Mouse (Mus musculus): ENCODE results near the gene Ankrd36. TPM values are rescaled to one million over a fixed set of nuclear protein-coding genes. Genes with fewer than 3 reads are reported as not detected.

Ankrd36 gene
- total RNA-seq, 4 experiments from 2014 or later = not detected

DNA sequence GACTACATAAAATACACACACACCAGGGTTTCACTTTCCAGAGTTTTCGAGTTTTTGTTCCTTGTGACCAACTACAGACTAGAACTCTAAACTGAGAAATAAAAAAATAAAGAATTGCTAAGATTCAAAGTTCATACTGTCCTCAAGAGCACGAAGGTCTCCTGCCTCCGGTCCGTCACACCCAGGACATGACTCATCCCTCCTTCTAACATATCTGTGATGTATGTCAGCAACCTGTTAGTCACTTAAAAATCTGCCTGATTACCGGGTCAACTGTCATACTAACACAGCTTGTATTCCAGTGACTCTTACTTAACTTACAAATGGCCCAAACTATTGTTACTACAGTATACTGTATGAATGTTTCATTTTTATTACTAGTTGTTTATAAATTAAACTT lies 167.7 kb downstream of the Ankrd36 start:
- no peak for DNase-seq (ENCODE audit: low spot score)

Other genes starting within 250 kb of the Ankrd36 start
- 1 to 10 TPM; 6.2 to 8.4 (median 7.7) TPM for gene Znrf3, start 124.8 kb upstream of the Ankrd36 start, total RNA-seq (2022)
- 10 to 100 TPM; 53.5 to 76.4 (median 71.0) TPM for gene Xbp1, start 49.0 kb upstream of the Ankrd36 start, total RNA-seq (2022)
- gene Ccdc117, start 27.5 kb upstream of the Ankrd36 start, total RNA-seq (2022) = 10 to 100 TPM; 19.8 to 27.1 (median 22.6) TPM
- 100 to 1,000 TPM; 148 to 162 (median 150) TPM for gene Mrps24, start 146.0 kb downstream of the Ankrd36 start, total RNA-seq (2022)
- gene Urgcp, start 192.7 kb downstream of the Ankrd36 start, total RNA-seq (2022) = 10 to 100 TPM; 57.3 to 69.8 (median 58.6) TPM
- 10 to 100 TPM; 26.4 to 33.1 (median 28.8) TPM for gene Dbnl, start 218.8 kb downstream of the Ankrd36 start, total RNA-seq (2022)
- 1,000 to 10,000 TPM in 2 of 4 experiments, 100 to 1,000 TPM in 2; 838 to 1,132 (median 977) TPM for gene Pgam2, start 234.0 kb downstream of the Ankrd36 start, total RNA-seq (2022)